Mouse (Mus musculus): ENCODE data around the gene Olfr1118. TPM values are rescaled to one million over a fixed set of nuclear protein-coding genes. Genes with fewer than 3 reads are reported as not detected.

Gene Olfr1118
- polyA plus RNA-seq (2017; shearing (Covaris generic)) = not detected

DNA sequence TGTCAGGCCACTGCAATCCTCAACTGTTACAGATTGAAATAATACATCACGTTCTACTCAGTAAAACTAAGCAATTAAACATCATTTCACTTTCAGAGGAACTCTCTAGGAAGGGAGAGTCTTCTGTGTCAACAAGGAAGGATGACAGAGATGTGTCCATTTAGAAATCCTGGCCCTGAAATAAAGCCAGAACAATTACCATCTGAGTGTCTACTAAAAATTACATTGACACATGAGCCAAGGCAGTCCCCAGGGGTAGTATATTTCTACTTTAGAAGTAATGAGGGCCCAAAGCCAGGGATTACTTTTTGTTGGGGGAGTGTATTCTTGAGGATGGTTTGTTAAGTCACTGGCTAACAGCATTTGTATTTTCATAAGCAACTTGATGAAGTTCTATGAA is at the start of gene Olfr1118:
Olfr1118 (plus strand) TSS at position 301 of the 400 bp plus-strand sequence.

DNA sequence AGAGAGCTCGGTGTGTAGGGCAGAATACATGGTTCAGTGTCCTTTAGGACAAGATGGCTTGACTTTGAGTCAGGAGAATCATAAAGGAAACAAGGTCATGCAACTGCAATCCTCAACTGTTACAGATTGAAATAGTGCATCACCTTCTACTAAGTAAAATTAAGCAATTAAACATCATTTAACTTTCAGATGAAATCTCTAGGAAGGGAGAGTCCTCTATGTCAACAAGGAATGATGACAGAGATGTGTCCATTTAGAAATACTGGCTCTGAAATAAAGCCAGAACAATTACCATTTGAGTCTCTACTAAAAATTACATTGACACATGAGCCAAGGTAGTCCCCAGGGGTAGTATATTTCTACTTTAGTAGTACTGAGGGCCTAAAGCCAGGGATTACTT is 40.1 kb upstream of the Olfr1118 start, which contains the start of gene Olfr1116:
Olfr1116 (plus strand) TSS at position 301 of the 400 bp plus-strand sequence.

DNA sequence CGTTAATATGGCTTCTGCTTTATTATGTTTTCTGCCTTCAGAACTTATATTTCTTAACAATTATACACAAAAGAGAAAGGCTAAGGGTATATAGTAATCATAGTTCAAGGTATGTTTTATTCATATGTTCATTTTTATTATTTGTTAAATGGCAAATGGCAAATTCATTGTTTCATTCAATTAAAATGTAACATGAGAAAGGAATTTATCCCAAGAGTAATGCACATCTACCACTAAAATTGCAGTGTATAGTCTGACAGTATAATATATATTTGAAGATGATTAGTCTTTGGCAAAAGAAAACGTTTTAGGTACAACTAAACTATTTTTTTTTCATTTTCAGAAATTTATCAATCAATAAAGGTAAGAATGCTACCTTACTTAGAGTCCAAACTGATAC is 47.1 kb downstream of the Olfr1118 start, which contains the start of gene Olfr1120:
Olfr1120 (plus strand) TSS at position 301 of the 400 bp plus-strand sequence.

Other genes with a start within 250 kb of the Olfr1118 start
- gene Olfr1107, start 231.8 kb upstream of the Olfr1118 start, polyA plus RNA-seq (2017; shearing (Covaris generic)) = under 1 TPM in 1 of 2 experiments, not detected in 1; 0.27 TPM
- under 1 TPM; 0.11 to 0.34 TPM for gene Olfr1109, start 211.6 kb upstream of the Olfr1118 start, polyA plus RNA-seq (2017; shearing (Covaris generic))
- not detected for gene Olfr259, start 193.0 kb upstream of the Olfr1118 start, polyA plus RNA-seq (2017; shearing (Covaris generic))
- not detected for gene Olfr1110, start 167.3 kb upstream of the Olfr1118 start, polyA plus RNA-seq (2017; shearing (Covaris generic))
- not detected for gene Olfr1111, start 155.0 kb upstream of the Olfr1118 start, polyA plus RNA-seq (2017; shearing (Covaris generic))
- not detected for gene Olfr1112, start 119.8 kb upstream of the Olfr1118 start, polyA plus RNA-seq (2017; shearing (Covaris generic))
- not detected for gene Olfr1113, start 98.6 kb upstream of the Olfr1118 start, polyA plus RNA-seq (2017; shearing (Covaris generic))
- gene Olfr1115, start 59.6 kb upstream of the Olfr1118 start, polyA plus RNA-seq (2017; shearing (Covaris generic)) = not detected
- under 1 TPM; 0.06 to 0.15 TPM for gene Olfr1116, start 40.0 kb upstream of the Olfr1118 start, polyA plus RNA-seq (2017; shearing (Covaris generic))
- gene Olfr1120, start 47.2 kb downstream of the Olfr1118 start, polyA plus RNA-seq (2017; shearing (Covaris generic)) = under 1 TPM; 0.11 to 0.24 TPM
- gene Olfr1121, start 62.3 kb downstream of the Olfr1118 start, polyA plus RNA-seq (2017; shearing (Covaris generic)) = under 1 TPM in 1 of 2 experiments, not detected in 1; 0.42 TPM
- 1 to 10 TPM in 1 of 2 experiments, under 1 TPM in 1; 0.41 to 1.8 TPM for gene Olfr1122, start 78.3 kb downstream of the Olfr1118 start, polyA plus RNA-seq (2017; shearing (Covaris generic))
- not detected for gene Olfr1123, start 109.1 kb downstream of the Olfr1118 start, polyA plus RNA-seq (2017; shearing (Covaris generic))
- under 1 TPM; 0.31 to 0.48 TPM for gene Olfr1124, start 122.7 kb downstream of the Olfr1118 start, polyA plus RNA-seq (2017; shearing (Covaris generic))
- gene Olfr1126, start 146.4 kb downstream of the Olfr1118 start, polyA plus RNA-seq (2017; shearing (Covaris generic)) = not detected
- gene Pramel7, start 189.5 kb downstream of the Olfr1118 start, polyA plus RNA-seq (2017; shearing (Covaris generic)) = under 1 TPM in 1 of 2 experiments, not detected in 1; 0.72 TPM
- gene Pramel6, start 199.0 kb downstream of the Olfr1118 start, polyA plus RNA-seq (2017; shearing (Covaris generic)) = under 1 TPM in 1 of 2 experiments, not detected in 1; 0.24 TPM
- not detected for gene Olfr153, start 224.2 kb downstream of the Olfr1118 start, polyA plus RNA-seq (2017; shearing (Covaris generic))
- gene Olfr1128, start 238.0 kb downstream of the Olfr1118 start, polyA plus RNA-seq (2017; shearing (Covaris generic)) = 1 to 10 TPM in 1 of 2 experiments, not detected in 1; 1.3 TPM

Data from inflammation-experienced regulatory T-cells (primary cell).